Mouse (Mus musculus) thymus, adult 18-20 months (tissue): Measurements from ENCODE around the gene Abca13.

Source experiments
- DNase-seq, 2 experiments: peaks; one replicate each; pipeline ENCODE4 v3.0.0; 2022; ENCODE audit warnings: mixed read lengths in 2 of 2

The Abca13 gene

GRCm38 (mm10) chr11:9731300-9731699, 539.6 kb downstream of the Abca13 start:
- no peak for DNase-seq
